Mouse (Mus musculus) lung, postnatal 0 days (tissue): ENCODE results near the gene D430019H16Rik.

Experiments
- CTCF ChIP-seq: IDR thresholded peaks from 2 replicates; pipeline ENCODE4 v1.5.1; 2016; ENCODE audit warnings: antibody characterized with exemption, mild to moderate bottlenecking
- EP300 ChIP-seq: IDR thresholded peaks from 2 replicates; pipeline ENCODE4 v1.6.1; 2016; ENCODE audit warnings: antibody characterized with exemption, mild to moderate bottlenecking, control low read depth

GRCm38 (mm10) chr12:105521170-105521762 is 67.6 kb downstream of the D430019H16Rik start:
- TF ChIP-seq CTCF (no peak), EP300 (peak; percentile 75)
